In the genomic region with DNA sequence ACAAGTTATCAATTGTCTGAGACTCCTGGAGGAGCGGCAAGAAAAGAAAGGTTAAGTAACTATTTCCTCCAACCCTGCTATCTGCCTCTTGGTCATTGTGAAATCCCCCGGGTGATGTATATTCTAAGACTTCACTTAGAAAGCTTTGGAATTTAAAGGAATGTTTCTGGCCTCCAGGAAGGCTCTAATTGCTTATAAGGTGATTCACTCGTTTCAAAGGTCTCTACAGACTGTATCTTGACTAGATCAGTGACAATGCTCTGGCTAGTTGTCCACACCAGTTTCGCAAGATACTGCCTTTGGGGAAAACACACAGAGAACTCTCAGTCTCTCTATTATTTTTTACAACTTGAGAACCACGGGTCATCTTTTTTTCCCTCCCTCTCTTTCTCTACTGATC, we compare ENCODE assay signal across 14 mouse cellular contexts. TPM values are rescaled to one million over a fixed set of nuclear protein-coding genes. Genes with fewer than 3 reads are reported as not detected.
DNase-seq lines count a peak whose midpoint lies in the region; ATAC-seq and TF ChIP-seq lines count a peak whose summit lies in the region.
"Had no signal": no experiment of that assay in that cellular context is flagged by ENCODE, and none has a peak within 500 bp of the region (broad histone marks: within the 10 kb centered on the region; RNA-seq: fewer than 3 reads in every experiment).

No protein-coding gene starts in this region.

- no peak for TF ChIP-seq POLR2A in cerebellum, adult 2 months (IDR thresholded peaks at IDR 0.05; ENCODE audit: borderline replicate concordance, insufficient read depth, low read length)

- peak overlapping the region; percentile 41 for H3K4me2 ChIP-seq in intestine, postnatal 0 days (replicated peaks; ENCODE audit: low read depth)
- H3K4me2 ChIP-seq in hindbrain, embryonic 12.5 days (replicated peaks) = no peak overlapping the region
- no peak overlapping the region for H3K4me2 ChIP-seq in midbrain, embryonic 14.5 days (ENCODE audit: low read length)
- H3K4me2 ChIP-seq: hindbrain, embryonic 15.5 days; limb, embryonic 15.5 days; lung, embryonic 15.5 days had no signal

- H3K9ac ChIP-seq in intestine, postnatal 0 days (ENCODE audit: low read depth, low read length) = no peak overlapping the region
- no peak overlapping the region for H3K9ac ChIP-seq in hindbrain, embryonic 12.5 days
- no peak overlapping the region for H3K9ac ChIP-seq in midbrain, embryonic 14.5 days (replicated peaks; ENCODE audit: low read length)
- H3K9ac ChIP-seq: hindbrain, embryonic 15.5 days; limb, embryonic 15.5 days; lung, embryonic 15.5 days had no signal

- no peaks in the 10 kb centered on the region for H3K9me3 ChIP-seq in intestine, postnatal 0 days (ENCODE audit: control insufficient read depth)
- H3K9me3 ChIP-seq in hindbrain, embryonic 12.5 days (replicated peaks) = no peaks in the 10 kb centered on the region
- H3K9me3 ChIP-seq in midbrain, embryonic 14.5 days (ENCODE audit: control insufficient read depth, low read length) = no peaks in the 10 kb centered on the region
- H3K9me3 ChIP-seq: hindbrain, embryonic 15.5 days; limb, embryonic 15.5 days; lung, embryonic 15.5 days; midbrain, embryonic 10.5 days had no signal

- WGBS in intestine, postnatal 0 days = 21% methylated on average over 5 of the region's 5 CpGs
- 68% methylated on average over 5 of the region's 5 CpGs for WGBS in cerebellum, adult 2 months
- WGBS in hindbrain, embryonic 12.5 days = 66% methylated on average over 5 of the region's 5 CpGs
- 67% methylated on average over 5 of the region's 5 CpGs for WGBS in midbrain, embryonic 14.5 days

- peak overlapping the region; percentile 66 for H3K27ac ChIP-seq in intestine, postnatal 0 days (ENCODE audit: low read depth, low read length)
- no peak overlapping the region for H3K27ac ChIP-seq in cerebellum, adult 2 months (ENCODE audit: insufficient read depth, low read length)
- H3K27ac ChIP-seq in hindbrain, embryonic 12.5 days = no peak overlapping the region
- no peak overlapping the region for H3K27ac ChIP-seq in midbrain, embryonic 14.5 days (replicated peaks; ENCODE audit: low read depth, low read length)
- H3K27ac ChIP-seq: hindbrain, embryonic 15.5 days; limb, embryonic 15.5 days; lung, embryonic 15.5 days; midbrain, embryonic 10.5 days had no signal

- H3K4me1 ChIP-seq in intestine, postnatal 0 days (replicated peaks; ENCODE audit: control insufficient read depth, insufficient read depth, low read length) = no peaks in the 10 kb centered on the region
- H3K4me1 ChIP-seq in cerebellum, adult 2 months (ENCODE audit: control insufficient read depth, insufficient read depth, low read length) = no peaks in the 10 kb centered on the region
- H3K4me1 ChIP-seq in hindbrain, embryonic 12.5 days = no peaks in the 10 kb centered on the region
- H3K4me1 ChIP-seq in midbrain, embryonic 14.5 days (ENCODE audit: control insufficient read depth, insufficient read depth, low read length) = no peaks in the 10 kb centered on the region
- H3K4me1 ChIP-seq: hindbrain, embryonic 15.5 days; limb, embryonic 15.5 days; lung, embryonic 15.5 days; midbrain, embryonic 10.5 days had no signal

- H3K4me3 ChIP-seq in intestine, postnatal 0 days (ENCODE audit: low read depth, low read length) = no peak overlapping the region
- H3K4me3 ChIP-seq in cerebellum, adult 2 months (replicated peaks; ENCODE audit: insufficient read depth, low read depth, low read length) = no peak overlapping the region
- no peak overlapping the region for H3K4me3 ChIP-seq in hindbrain, embryonic 12.5 days
- no peak overlapping the region for H3K4me3 ChIP-seq in midbrain, embryonic 14.5 days (replicated peaks; ENCODE audit: low read depth, low read length)
- H3K4me3 ChIP-seq: hindbrain, embryonic 15.5 days; limb, embryonic 15.5 days; lung, embryonic 15.5 days; midbrain, embryonic 10.5 days had no signal

- no peaks in the 10 kb centered on the region for H3K36me3 ChIP-seq in intestine, postnatal 0 days (ENCODE audit: control insufficient read depth, insufficient read depth)
- no peaks in the 10 kb centered on the region for H3K36me3 ChIP-seq in hindbrain, embryonic 12.5 days
- H3K36me3 ChIP-seq in midbrain, embryonic 14.5 days (ENCODE audit: control insufficient read depth, insufficient read depth, low read length) = no peaks in the 10 kb centered on the region
- H3K36me3 ChIP-seq: hindbrain, embryonic 15.5 days; limb, embryonic 15.5 days; lung, embryonic 15.5 days; midbrain, embryonic 10.5 days had no signal

- peak; percentile 36 for ATAC-seq in CD4-positive, CD25-positive, alpha-beta regulatory T cell, adult 4 months
- peak; percentile 84 for ATAC-seq in intestine, postnatal 0 days
- no peak for ATAC-seq in hindbrain, embryonic 12.5 days (ENCODE audit: low FRiP score)
- ATAC-seq in midbrain, embryonic 14.5 days (ENCODE audit: low FRiP score, low TSS enrichment) = no peak
- ATAC-seq: forebrain, embryonic 16.5 days had no signal

- peak; percentile 45 for DNase-seq in Muller cell, postnatal 12 days (ENCODE audit: inconsistent ontology term)
- DNase-seq in c-Kit-positive CD71-negative TER-119-negative erythroid progenitor cells, embryonic 14.5 days (ENCODE audit: low read depth) = peak; percentile 12
- DNase-seq in cerebellum, adult 2 months = no peak
- DNase-seq in layer of hippocampus, postnatal 10 days (ENCODE audit: low spot score in 2 of 2) = no peak
- DNase-seq in midbrain, embryonic 14.5 days = no peak
- DNase-seq: cerebellum, adult 11 months had no signal

- no peak for TF ChIP-seq CTCF in intestine, postnatal 0 days (IDR thresholded peaks at IDR 0.05; ENCODE audit: low read depth)
- no peak for TF ChIP-seq CTCF in cerebellum, adult 2 months (IDR thresholded peaks at IDR 0.05; ENCODE audit: borderline replicate concordance, insufficient read depth, low read depth, low read length)

- H3K27me3 ChIP-seq in intestine, postnatal 0 days (replicated peaks; ENCODE audit: control insufficient read depth, insufficient read depth, low read length) = no peaks in the 10 kb centered on the region
- H3K27me3 ChIP-seq in cerebellum, adult 2 months (ENCODE audit: control insufficient read depth, insufficient read depth, low read length) = no peaks in the 10 kb centered on the region
- H3K27me3 ChIP-seq in hindbrain, embryonic 12.5 days = no peaks in the 10 kb centered on the region
- H3K27me3 ChIP-seq in midbrain, embryonic 14.5 days (ENCODE audit: control insufficient read depth, insufficient read depth, low read length) = no peaks in the 10 kb centered on the region
- H3K27me3 ChIP-seq: hindbrain, embryonic 15.5 days; limb, embryonic 15.5 days; lung, embryonic 15.5 days had no signal

RNA-seq across cellular contexts. Expression of a gene that starts 12.7 kb away (rescaled TPM):
- 1 to 10 TPM; 2.3 to 3.8 TPM for polyA plus RNA-seq in CD4-positive, CD25-positive, alpha-beta regulatory T cell, adult 4 months (2017; shearing (Covaris generic))
- 2.4 and 2.6 TPM in 2 replicates for polyA plus RNA-seq in intestine, postnatal 0 days (2015; fragmentation: Nextera tagmentation; extraction: Ambion mirVana)
- polyA plus RNA-seq in cerebellum, adult 2 months (2012; rRNA removed) = 14.6 and 16.0 TPM in 2 replicates
- polyA plus RNA-seq in hindbrain, embryonic 12.5 days (2016; fragmentation: Nextera tagmentation; extraction: Ambion mirVana) = 8.1 and 8.4 TPM in 2 replicates
- total RNA-seq in layer of hippocampus, postnatal 10 days (2021) = 10 to 100 TPM; 40.8 to 41.1 TPM
- 3.1 and 4.4 TPM in 2 replicates for polyA plus RNA-seq in midbrain, embryonic 14.5 days (2014; fragmentation: Nextera tagmentation; extraction: Ambion mirVana)

RNA-seq across cellular contexts. Expression of a gene that starts 28.1 kb away (rescaled TPM):
- polyA plus RNA-seq in CD4-positive, CD25-positive, alpha-beta regulatory T cell, adult 4 months (2017; shearing (Covaris generic)) = 10 to 100 TPM; 32.7 to 34.3 TPM
- polyA plus RNA-seq in intestine, postnatal 0 days (2015; fragmentation: Nextera tagmentation; extraction: Ambion mirVana) = 27.1 and 28.2 TPM in 2 replicates
- polyA plus RNA-seq in cerebellum, adult 2 months (2012; rRNA removed) = 74.4 and 80.0 TPM in 2 replicates
- polyA plus RNA-seq in hindbrain, embryonic 12.5 days (2016; fragmentation: Nextera tagmentation; extraction: Ambion mirVana) = 61.5 and 70.5 TPM in 2 replicates
- 10 to 100 TPM; 80.2 to 96.9 TPM for total RNA-seq in layer of hippocampus, postnatal 10 days (2021)
- polyA plus RNA-seq in midbrain, embryonic 14.5 days (2014; fragmentation: Nextera tagmentation; extraction: Ambion mirVana) = 33.9 and 43.4 TPM in 2 replicates

RNA-seq across cellular contexts. Expression of a gene that starts 44.9 kb away (rescaled TPM):
- polyA plus RNA-seq in CD4-positive, CD25-positive, alpha-beta regulatory T cell, adult 4 months (2017; shearing (Covaris generic)) = 1 to 10 TPM; 3.6 to 7.9 TPM
- polyA plus RNA-seq in intestine, postnatal 0 days (2015; fragmentation: Nextera tagmentation; extraction: Ambion mirVana) = 6.4 and 6.6 TPM in 2 replicates
- polyA plus RNA-seq in cerebellum, adult 2 months (2012; rRNA removed) = 30.9 and 32.0 TPM in 2 replicates
- polyA plus RNA-seq in hindbrain, embryonic 12.5 days (2016; fragmentation: Nextera tagmentation; extraction: Ambion mirVana) = 77.0 and 80.2 TPM in 2 replicates
- 10 to 100 TPM; 63.7 to 65.0 TPM for total RNA-seq in layer of hippocampus, postnatal 10 days (2021)
- 87.5 and 95.2 TPM in 2 replicates for polyA plus RNA-seq in midbrain, embryonic 14.5 days (2014; fragmentation: Nextera tagmentation; extraction: Ambion mirVana)

RNA-seq across cellular contexts. Expression of a gene that starts 57.2 kb away (rescaled TPM):
- polyA plus RNA-seq in CD4-positive, CD25-positive, alpha-beta regulatory T cell, adult 4 months (2017; shearing (Covaris generic)) = 100 to 1,000 TPM; 139 to 163 TPM
- polyA plus RNA-seq in intestine, postnatal 0 days (2015; fragmentation: Nextera tagmentation; extraction: Ambion mirVana) = 86.9 and 88.1 TPM in 2 replicates
- 88.2 and 90.7 TPM in 2 replicates for polyA plus RNA-seq in cerebellum, adult 2 months (2012; rRNA removed)
- 185 and 186 TPM in 2 replicates for polyA plus RNA-seq in hindbrain, embryonic 12.5 days (2016; fragmentation: Nextera tagmentation; extraction: Ambion mirVana)
- total RNA-seq in layer of hippocampus, postnatal 10 days (2021) = 100 to 1,000 TPM in 1 of 2 experiments, 10 to 100 TPM in 1; 95.8 to 103 TPM
- polyA plus RNA-seq in midbrain, embryonic 14.5 days (2014; fragmentation: Nextera tagmentation; extraction: Ambion mirVana) = 158 and 187 TPM in 2 replicates

Comparison
In these comparisons a context has a peak if more than half of its experiments do, and no peak if none do; other contexts are left out.
1. ATAC-seq: peak in CD4-positive, CD25-positive, alpha-beta regulatory T cell, adult 4 months (single experiment) and intestine, postnatal 0 days (single experiment); none in hindbrain, embryonic 12.5 days (single experiment) and midbrain, embryonic 14.5 days (single experiment).
2. DNase-seq: peak in Muller cell, postnatal 12 days (single experiment) and c-Kit-positive CD71-negative TER-119-negative erythroid progenitor cells, embryonic 14.5 days (single experiment); none in cerebellum, adult 2 months (0 of 2), layer of hippocampus, postnatal 10 days (0 of 2) and midbrain, embryonic 14.5 days (single experiment).